Mouse (Mus musculus) liver, adult 2 months (tissue): ENCODE data around the gene Tanc1. TPM values are rescaled to one million over a fixed set of nuclear protein-coding genes. Genes with fewer than 3 reads are reported as not detected.

Experiments
- DNase-seq: peaks from one replicate; pipeline ENCODE4 v3.0.0-alpha.2; 2011; ENCODE audit warnings: low read depth, low spot score; ENCODE audit errors: extremely low read depth
- H3K27ac ChIP-seq: fragments of 200-500 bp; replicated peaks from 2 replicates; pipeline ENCODE4 v1.5.1; 2012; ENCODE audit warnings: low read depth, mild to moderate bottlenecking, control low read depth, inconsistent platforms, low read length; ENCODE audit not compliant: insufficient read depth
- H3K27me3 ChIP-seq: fragments of 200-500 bp; 2 replicates; pipeline ENCODE4 v1.6.1; 2012; ENCODE audit warnings: mild to moderate bottlenecking, moderate library complexity, low read length, inconsistent platforms; ENCODE audit not compliant: control insufficient read depth, insufficient read depth
- H3K36me3 ChIP-seq: fragments of 200-500 bp; 2 replicates; pipeline ENCODE4 v1.6.1; 2012; ENCODE audit warnings: low read length, inconsistent platforms; ENCODE audit not compliant: control insufficient read depth, insufficient read depth
- H3K4me1 ChIP-seq: fragments of 200-500 bp; 2 replicates; pipeline ENCODE4 v1.6.1; 2011; ENCODE audit warnings: low read length; ENCODE audit not compliant: control insufficient read depth, insufficient read depth
- H3K4me3 ChIP-seq: fragments of 200-500 bp; 2 replicates; pipeline ENCODE4 v1.5.1; 2011; ENCODE audit warnings: low read depth, mild to moderate bottlenecking, control low read depth, low read length, moderate library complexity; ENCODE audit not compliant: insufficient read depth
- H3K79me2 ChIP-seq: fragments of 200-500 bp; 2 replicates; pipeline ENCODE4 v1.6.1; 2012; ENCODE audit warnings: inconsistent platforms, mild to moderate bottlenecking, low read length, moderate library complexity; ENCODE audit not compliant: control insufficient read depth, insufficient read depth
- H3K9ac ChIP-seq: fragments of 200-500 bp; 2 replicates; pipeline ENCODE4 v1.6.1; 2012; ENCODE audit warnings: low read depth, mild to moderate bottlenecking, control low read depth, inconsistent platforms, low read length
- CTCF ChIP-seq: fragments of 200-500 bp; IDR thresholded peaks from 2 replicates; pipeline ENCODE4 v1.5.1; 2011; ENCODE audit warnings: low read depth, low read length, control low read depth
- POLR2A ChIP-seq: fragments of 200-500 bp; IDR thresholded peaks from 2 replicates; pipeline ENCODE4 v1.6.1; 2011; ENCODE audit warnings: low read length, control low read depth; ENCODE audit not compliant: insufficient read depth; ENCODE audit errors: extremely low read depth
- WGBS: fragments of 180-500 bp; shearing (Covaris S2); methylation state at CpG from one replicate; pipeline ENCODE4 v1.1.7; 2018; 5-methylcytosine and 5-hydroxymethylcytosine counted together
- polyA plus RNA-seq: library from polyadenylated mRNA; depleted of rRNA; stranded (reverse); fragments of >200 nt; gene quantifications from 2 replicates; pipeline ENCODE4 v1.2.3, GENCODE M21; 2012
- total RNA-seq: library from RNA; depleted of rRNA; stranded (reverse); fragments of >200 nt; gene quantifications from 2 replicates; pipeline ENCODE4 v1.2.3, GENCODE M21; 2014

The Tanc1 gene
- total and polyA plus RNA-seq, 2 experiments = 2.7 to 5.0 TPM

- H3K9ac ChIP-seq = no peak overlapping the region
- no peak overlapping the region for H3K4me3 ChIP-seq
- no peak for DNase-seq
- TF ChIP-seq CTCF = no peak
- no peak for TF ChIP-seq POLR2A
- H3K27ac ChIP-seq = no peak overlapping the region
- WGBS = 68% methylated on average over 6 of the region's 6 CpGs
- H3K4me1 ChIP-seq = 0 out of 2 replicates have a peak, but pooled peaks cover 2% of the 10 kb centered on the region
- no peaks in the 10 kb centered on the region for H3K27me3 ChIP-seq
- H3K36me3 ChIP-seq = no peaks in the 10 kb centered on the region
- peaks cover 12% of the 10 kb centered on the region; the same call in 1 of the 2 replicates for H3K79me2 ChIP-seq
Observed at GRCm38 (mm10) chr2:59659686-59660085, 47.8 kb downstream of the Tanc1 start.

GRCm38 (mm10) chr2:59660891-59661805 lies 49.3 kb downstream of the Tanc1 start:
- DNase-seq = no peak
- Histone ChIP-seq H3K9ac (no peak overlapping the region), H3K4me1 (peaks cover 4% of the 10 kb centered on the region; the same call in 1 of the 2 replicates), H3K27me3 (no peaks in the 10 kb centered on the region), H3K36me3 (no peaks in the 10 kb centered on the region), H3K27ac (no peak overlapping the region), H3K4me3 (no peak overlapping the region), H3K79me2 (peaks cover 10% of the 10 kb centered on the region; the same call in 1 of the 2 replicates)
- WGBS = 85% methylated on average over 16 of the region's 16 CpGs
- TF ChIP-seq POLR2A = no peak
- no peak for TF ChIP-seq CTCF

GRCm38 (mm10) chr2:59664803-59665567 lies 53.1 kb downstream of the Tanc1 start:
- no peaks in the 10 kb centered on the region for H3K36me3 ChIP-seq
- no peak overlapping the region for H3K9ac ChIP-seq
- H3K4me1 ChIP-seq = peaks cover 4% of the 10 kb centered on the region; the same call in 1 of the 2 replicates
- H3K4me3 ChIP-seq = no peak overlapping the region
- no peak for DNase-seq
- H3K79me2 ChIP-seq = peaks cover 7% of the 10 kb centered on the region; the same call in 1 of the 2 replicates
- H3K27ac ChIP-seq = no peak overlapping the region
- WGBS = 60% methylated on average over 16 of the region's 16 CpGs
- TF ChIP-seq POLR2A (no peak), CTCF (no peak)
- H3K27me3 ChIP-seq = no peaks in the 10 kb centered on the region

GRCm38 (mm10) chr2:59666533-59666932 lies 54.7 kb downstream of the Tanc1 start:
- peaks cover 2% of the 10 kb centered on the region; the same call in 1 of the 2 replicates for H3K4me1 ChIP-seq
- no peak overlapping the region for H3K27ac ChIP-seq
- DNase-seq = no peak
- no peaks in the 10 kb centered on the region for H3K27me3 ChIP-seq
- no peak overlapping the region for H3K4me3 ChIP-seq
- 84% methylated on average over 5 of the region's 5 CpGs for WGBS
- no peak overlapping the region for H3K9ac ChIP-seq
- H3K36me3 ChIP-seq = no peaks in the 10 kb centered on the region
- peaks cover 7% of the 10 kb centered on the region; the same call in 1 of the 2 replicates for H3K79me2 ChIP-seq
- TF ChIP-seq POLR2A (no peak), CTCF (no peak)

- WGBS = 37% methylated on average over 15 of the region's 15 CpGs
- Histone ChIP-seq H3K4me3 (no peak overlapping the region), H3K4me1 (peaks cover 8% of the 10 kb centered on the region), H3K27ac (peak overlapping the region; percentile 82), H3K27me3 (no peaks in the 10 kb centered on the region), H3K79me2 (peaks cover 7% of the 10 kb centered on the region; the same call in 1 of the 2 replicates), H3K9ac (no peak overlapping the region), H3K36me3 (no peaks in the 10 kb centered on the region)
- DNase-seq = peak; percentile 52
- TF ChIP-seq POLR2A = no peak
- TF ChIP-seq CTCF = no peak
Observed at GRCm38 (mm10) chr2:59670087-59671060, 58.5 kb downstream of the Tanc1 start.
